Mouse (Mus musculus): ENCODE data around the gene Antxrl. TPM values are rescaled to one million over a fixed set of nuclear protein-coding genes. Genes with fewer than 3 reads are reported as not detected.

The Antxrl gene
- total RNA-seq (2023): not detected

GRCm38 (mm10) chr14:34052516-34052915 is at the start of gene Antxrl:
Gene Antxrl, plus strand, starts transcription at chr14:34052707.

GRCm38 (mm10) chr14:34015063-34015462 is 37.4 kb upstream of the Antxrl start, which contains the start of gene Gm30083:
Gene Gm30083, minus strand, starts transcription at chr14:34015182.

GRCm38 (mm10) chr14:34016381-34016780 is 36.1 kb upstream of the Antxrl start, which contains the start of gene Gm5460:
Gene Gm5460, plus strand, starts transcription at chr14:34016758.

GRCm38 (mm10) chr14:34085731-34086130 is 33.2 kb downstream of the Antxrl start, which contains the start of gene Anxa8:
Gene Anxa8, plus strand, starts transcription at chr14:34085981.

GRCm38 (mm10) chr14:34102601-34103000 is 50.1 kb downstream of the Antxrl start, which contains the start of gene A630023A22Rik:
Gene A630023A22Rik, minus strand, starts transcription at chr14:34102754.

Other genes with a start within 250 kb of the Antxrl start
- not detected for gene Gdf10, start 129.1 kb upstream of the Antxrl start, total RNA-seq (2023)
- not detected for gene Gdf2, start 111.7 kb upstream of the Antxrl start, total RNA-seq (2023)
- not detected for gene Rbp3, start 98.7 kb upstream of the Antxrl start, total RNA-seq (2023)
- gene Zfp488, start 73.9 kb upstream of the Antxrl start, total RNA-seq (2023): under 1 TPM in 1 of 2 experiments, not detected in 1; 0.18 TPM
- gene Gm30083, start 37.5 kb upstream of the Antxrl start, total RNA-seq (2023): not detected
- not detected for gene Gm5460, start 35.9 kb upstream of the Antxrl start, total RNA-seq (2023)
- not detected for gene Anxa8, start 33.3 kb downstream of the Antxrl start, total RNA-seq (2023)
- gene A630023A22Rik, start 50.0 kb downstream of the Antxrl start, total RNA-seq (2023): not detected
- gene Npy4r, start 99.8 kb downstream of the Antxrl start, total RNA-seq (2023): not detected
- not detected for gene Gprin2, start 148.9 kb downstream of the Antxrl start, total RNA-seq (2023)
- not detected for gene Syt15, start 166.9 kb downstream of the Antxrl start, total RNA-seq (2023)